Mouse (Mus musculus): Measurements from ENCODE around the gene Trp53tg5.

Trp53tg5 gene

GRCm38 (mm10) chr2:164448140-164448539 lies 25.4 kb downstream of the Trp53tg5 start:
- DNase-seq = no peak

- DNase-seq = no peak
These were observed 27.4 kb downstream of the Trp53tg5 start for GRCm38 (mm10) chr2:164446086-164446469.

GRCm38 (mm10) chr2:164445399-164446085 lies 28.0 kb downstream of the Trp53tg5 start:
- no peak for DNase-seq

DNA sequence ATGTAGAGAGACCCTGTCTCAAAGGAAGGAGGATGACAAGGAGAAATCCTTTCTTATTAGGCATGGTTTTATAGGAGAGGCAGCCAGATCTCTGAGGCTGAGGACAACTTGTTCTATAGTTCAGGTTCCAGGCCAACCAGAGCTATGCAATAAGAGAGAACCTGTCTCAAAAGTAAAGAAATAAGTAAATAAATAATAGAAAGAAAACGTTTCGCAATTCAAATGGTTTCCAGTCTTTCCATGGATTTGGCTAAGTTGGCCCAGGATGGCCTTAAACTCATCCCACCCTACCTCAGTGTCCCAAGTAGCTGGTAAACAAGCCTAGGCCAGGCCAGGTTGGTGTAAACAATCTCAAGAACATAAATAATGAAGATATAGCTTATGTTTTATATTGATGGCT lies 28.8 kb downstream of the Trp53tg5 start:
- DNase-seq = no peak

GRCm38 (mm10) chr2:164443460-164444000 lies 30.0 kb downstream of the Trp53tg5 start, which contains the start of gene Sdc4:
TSS of gene Sdc4 (minus strand) at chr2:164443887.
- DNase-seq = no peak

DNA sequence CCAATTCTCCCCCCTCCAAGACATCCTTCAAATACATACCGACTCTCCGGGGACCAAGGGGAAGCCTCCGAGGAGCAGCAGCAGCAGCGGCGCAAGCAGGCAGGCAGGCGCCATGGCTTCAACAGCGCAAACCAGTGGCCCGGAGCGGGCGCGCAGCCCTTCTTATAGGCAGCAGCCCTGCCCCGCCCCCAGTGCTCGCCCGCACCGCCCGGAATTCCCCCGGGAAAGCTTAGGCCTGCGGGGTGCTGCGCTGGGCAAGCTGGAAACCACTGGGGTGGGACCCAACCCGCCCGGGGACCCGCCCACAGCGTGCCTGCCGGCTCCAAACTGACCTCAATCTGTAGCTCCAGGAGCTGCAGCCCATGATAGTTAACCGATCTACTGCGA lies 30.5 kb downstream of the Trp53tg5 start:
- peak; percentile 82 to 87 for DNase-seq

DNA sequence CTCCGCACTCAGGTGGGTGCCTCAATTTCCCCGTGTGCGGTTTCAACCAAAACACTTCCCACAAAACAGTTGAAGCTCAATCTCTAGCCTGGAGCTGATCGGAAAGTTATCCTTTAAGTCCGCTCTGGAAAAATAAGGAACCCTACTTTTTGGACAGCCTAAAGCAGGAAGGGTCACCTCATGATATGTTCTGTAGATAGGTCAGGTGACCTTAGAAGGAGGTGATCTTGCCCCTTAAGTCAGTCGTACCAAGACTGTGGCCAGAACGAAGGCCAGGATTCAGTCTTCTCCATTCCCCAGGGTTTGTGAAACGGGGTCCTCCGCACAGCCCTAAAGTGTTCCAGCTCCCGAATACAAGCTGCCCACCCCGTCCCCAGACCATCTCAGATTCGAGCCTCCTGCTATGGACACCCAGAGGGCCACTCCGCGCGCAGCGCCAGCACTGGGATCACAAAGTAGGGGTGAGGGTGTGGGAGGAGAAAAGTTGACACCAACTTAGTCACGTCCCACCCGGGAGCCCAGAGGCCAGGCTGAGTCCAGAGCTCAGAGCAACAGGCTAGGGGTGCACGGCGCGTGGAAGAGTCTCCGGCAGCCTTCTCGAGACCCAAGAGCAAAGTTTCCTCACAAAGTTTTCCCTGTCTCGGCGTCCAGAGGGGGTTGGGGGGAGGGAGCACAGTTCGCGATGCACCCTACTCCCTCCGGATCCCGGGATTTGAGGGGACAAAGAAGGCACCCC lies 31.0 kb downstream of the Trp53tg5 start:
- peak; percentile 26 to 44 for DNase-seq

DNA sequence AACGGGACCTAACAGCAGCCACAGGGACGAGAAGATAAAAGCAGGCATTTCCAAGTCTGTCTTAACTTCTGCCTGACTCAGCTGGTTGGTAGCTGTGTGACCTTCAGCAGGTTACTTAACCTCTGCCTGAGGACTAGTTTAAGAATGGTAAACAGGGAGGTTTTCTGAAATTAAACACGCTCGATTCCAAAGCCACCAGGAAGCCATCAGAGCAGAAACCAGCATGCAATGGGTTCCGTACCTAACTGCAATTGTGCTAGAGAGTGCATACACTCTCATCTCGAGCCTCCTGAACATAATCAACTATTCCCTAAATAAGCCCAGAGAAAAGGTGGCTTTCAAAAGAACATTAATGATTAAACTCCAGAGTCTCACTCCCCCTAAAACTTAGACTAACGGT lies 31.8 kb downstream of the Trp53tg5 start:
- no peak for DNase-seq

GRCm38 (mm10) chr2:164441155-164441554 lies 32.4 kb downstream of the Trp53tg5 start:
- DNase-seq = peak; percentile 62 to 76

- no peak for DNase-seq
These were observed 33.2 kb downstream of the Trp53tg5 start for GRCm38 (mm10) chr2:164440314-164440713.

DNA sequence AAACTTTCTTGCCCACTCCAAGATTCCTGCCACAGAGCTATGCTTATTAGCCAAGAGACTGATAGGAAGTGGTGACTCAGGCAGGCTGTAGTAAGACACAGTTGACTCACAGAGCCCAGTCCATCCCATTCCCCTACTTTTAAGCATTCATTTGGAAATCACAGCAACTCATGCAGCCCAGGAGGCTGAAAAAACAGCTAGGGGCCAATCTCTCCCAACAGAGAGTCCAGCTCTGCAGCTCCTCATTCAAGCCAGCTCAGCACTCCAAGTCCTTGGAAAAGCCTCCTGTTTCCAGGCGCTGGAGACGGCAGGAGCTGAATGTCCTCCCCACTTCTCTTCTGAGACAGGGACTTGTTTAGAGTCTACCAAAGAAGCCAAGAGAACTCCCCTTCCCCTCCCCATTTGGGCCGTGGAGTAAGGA lies 34.5 kb downstream of the Trp53tg5 start:
- DNase-seq = no peak

DNA sequence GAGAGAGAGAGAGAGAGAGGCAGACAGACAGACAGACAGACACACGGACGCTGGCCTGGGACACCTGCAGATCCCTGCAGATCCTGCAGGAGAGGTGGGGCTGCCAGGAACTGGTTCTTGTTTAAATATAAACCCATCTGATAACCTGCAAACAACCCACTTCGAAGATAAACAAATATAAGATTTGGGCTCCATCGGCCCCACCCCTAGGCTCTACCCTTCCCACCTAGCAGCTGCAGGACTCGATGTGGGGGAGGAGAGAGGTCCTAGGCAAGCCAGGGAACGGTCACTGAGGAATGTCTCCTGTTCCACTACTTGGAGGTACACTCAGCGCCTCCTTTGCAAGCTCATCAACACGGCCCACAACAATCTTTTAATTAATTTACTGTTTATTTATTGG lies 35.3 kb downstream of the Trp53tg5 start:
- DNase-seq = no peak

DNA sequence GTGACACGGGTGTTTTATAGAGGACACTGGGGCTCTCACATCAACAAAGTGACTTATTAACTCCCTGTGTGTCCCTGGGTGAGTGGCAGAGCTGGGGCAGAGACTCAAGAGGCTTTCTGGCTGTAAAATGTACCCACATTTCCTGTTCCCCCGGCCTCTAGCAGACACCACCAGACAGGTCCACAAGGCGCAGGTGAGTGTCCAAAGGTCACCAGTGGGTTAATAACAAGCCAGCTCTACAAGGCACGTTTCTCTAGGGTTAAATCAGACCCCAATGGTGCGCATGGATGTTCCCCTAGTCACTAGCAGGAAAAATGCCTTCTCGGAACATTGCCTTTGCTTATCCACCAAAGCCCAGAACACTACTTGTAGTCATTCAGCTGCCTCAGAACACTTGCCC lies 35.8 kb downstream of the Trp53tg5 start:
- no peak for DNase-seq

GRCm38 (mm10) chr2:164436961-164437360 lies 36.6 kb downstream of the Trp53tg5 start:
- DNase-seq = no peak

GRCm38 (mm10) chr2:164436215-164436913 lies 37.2 kb downstream of the Trp53tg5 start:
- DNase-seq = no peak

DNA sequence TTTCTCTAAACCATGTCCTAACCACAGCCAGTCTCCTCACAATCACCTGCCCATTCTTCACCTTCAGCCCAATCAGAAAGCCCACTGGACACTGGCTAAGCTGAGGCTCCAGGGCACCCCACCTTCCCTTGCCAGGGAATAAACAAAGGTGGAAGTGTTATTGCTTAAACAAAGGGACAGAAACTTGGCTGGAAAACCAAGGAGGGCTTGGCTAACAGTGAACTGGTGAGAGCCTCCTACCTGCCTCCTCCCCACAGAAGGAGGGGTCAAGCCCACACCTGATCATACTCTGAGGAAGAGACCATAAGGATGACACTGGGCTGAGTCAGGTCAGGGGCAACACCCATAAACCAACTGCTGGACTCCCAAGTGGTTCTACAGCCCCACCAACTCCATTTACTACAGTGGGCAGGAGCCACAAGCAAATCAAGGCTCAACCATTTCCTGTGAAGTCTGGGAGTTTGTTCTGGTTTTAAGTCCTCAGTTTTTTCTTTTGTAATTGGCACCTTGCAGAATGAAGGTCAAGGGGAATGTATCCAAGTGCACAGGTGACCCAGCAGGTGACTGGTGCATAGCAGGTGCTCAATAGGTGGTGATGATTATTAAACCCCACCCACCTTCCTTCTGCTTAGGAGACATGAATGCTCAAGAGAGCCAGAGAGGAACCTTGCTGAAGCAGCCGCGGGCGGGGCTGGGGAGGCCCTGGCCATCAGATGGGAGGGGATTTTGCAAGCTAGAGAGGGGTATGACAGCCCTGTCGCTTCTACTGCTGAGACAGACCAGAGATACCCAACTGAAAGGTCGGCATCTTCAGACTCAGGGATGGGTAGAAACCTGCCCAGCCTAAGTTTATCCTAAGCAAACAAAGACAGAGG lies 38.1 kb downstream of the Trp53tg5 start:
- no peak for DNase-seq

GRCm38 (mm10) chr2:164434681-164435080 lies 38.8 kb downstream of the Trp53tg5 start:
- DNase-seq = no peak

- no peak for DNase-seq
These were observed 40.1 kb downstream of the Trp53tg5 start for GRCm38 (mm10) chr2:164433278-164433895.

GRCm38 (mm10) chr2:164432541-164433191 lies 40.9 kb downstream of the Trp53tg5 start:
- no peak for DNase-seq

DNA sequence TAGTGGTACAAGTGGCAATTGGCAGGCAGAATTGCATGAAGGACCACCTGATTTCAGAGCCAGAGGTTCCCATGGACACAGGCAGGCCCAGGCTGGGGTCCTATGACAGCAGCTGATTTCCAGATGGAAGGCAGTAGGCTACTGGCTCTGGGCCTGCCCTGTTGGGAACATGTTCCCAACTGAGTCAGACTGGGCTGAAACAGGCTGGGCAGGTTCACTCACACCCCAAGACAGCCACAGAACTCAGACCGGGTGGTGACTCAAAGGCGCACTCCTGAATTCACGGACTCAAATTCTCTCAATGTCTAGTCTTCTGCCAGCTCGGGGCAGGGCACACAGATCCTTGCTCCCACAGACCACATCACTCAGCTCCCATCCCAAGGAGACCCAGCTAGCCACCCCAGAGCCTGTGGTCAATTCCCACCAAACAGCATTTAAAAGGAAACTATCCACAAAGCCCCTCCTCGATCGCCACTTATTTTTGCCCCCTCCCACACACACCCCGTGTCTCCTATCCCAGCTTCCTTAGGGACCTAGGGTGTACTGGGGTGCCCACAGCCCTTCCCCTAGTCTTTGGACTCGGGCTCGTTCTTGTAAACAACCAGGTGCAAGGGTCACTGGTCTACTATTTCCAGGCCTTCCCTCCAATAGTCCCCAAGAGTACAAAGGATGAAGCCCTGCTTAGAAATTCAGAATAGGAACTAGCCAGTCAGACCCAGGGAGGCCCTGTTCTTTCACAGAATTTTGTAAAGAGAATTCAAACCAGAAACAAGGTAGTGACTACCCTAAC lies 41.7 kb downstream of the Trp53tg5 start:
- no peak for DNase-seq

DNA sequence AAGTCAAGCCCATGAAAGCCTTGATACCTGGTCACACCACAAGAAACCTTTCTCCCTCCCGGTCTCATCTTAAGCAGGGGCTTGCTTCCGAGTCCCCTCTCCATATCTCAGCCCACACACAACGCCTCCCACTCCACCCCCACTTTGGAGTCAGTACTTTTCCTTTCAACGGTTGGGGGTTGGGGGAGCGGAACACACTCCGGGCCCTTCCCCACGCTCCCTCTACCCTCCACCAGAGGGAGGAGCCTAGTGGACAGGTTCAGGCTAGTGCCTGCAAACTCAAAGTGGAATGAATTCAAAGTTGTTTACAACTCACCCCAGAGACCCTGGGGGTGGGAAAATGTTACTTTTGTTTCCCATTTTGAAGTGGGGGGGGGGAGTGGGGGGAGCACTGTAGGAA lies 42.8 kb downstream of the Trp53tg5 start:
- DNase-seq = no peak

Data from spleen, adult 18-20 months (tissue).